Mouse (Mus musculus) kidney, postnatal 0 days (tissue): ENCODE results near the gene Usp37. TPM values are rescaled to one million over a fixed set of nuclear protein-coding genes. Genes with fewer than 3 reads are reported as not detected.

Experiments used
- ATAC-seq: fragments of 200-750 bp; cut with Nextera tagmentation; replicated peaks from 2 replicates; pipeline ENCODE4 v1.8.0; 2017; ENCODE audit warnings: low read depth, moderate number of reproducible peaks, moderate TSS enrichment, moderate library complexity; ENCODE audit not compliant: low FRiP score
- DNase-seq: peaks from one replicate; pipeline ENCODE4 v3.0.0-alpha.2; 2016; ENCODE audit warnings: low spot score
- H3K27ac ChIP-seq: fragments of 300-500 bp; sonication (generic); 2 replicates; pipeline ENCODE4 v1.5.1; 2014; ENCODE audit warnings: mild to moderate bottlenecking
- H3K27me3 ChIP-seq: fragments of 300-500 bp; sonication (generic); 2 replicates; pipeline ENCODE4 v1.6.1; 2014; ENCODE audit warnings: low read length, mixed read lengths; ENCODE audit not compliant: insufficient read depth
- H3K36me3 ChIP-seq: fragments of 300-500 bp; sonication (generic); 2 replicates; pipeline ENCODE4 v1.6.1; 2014; ENCODE audit warnings: low read length, mixed read lengths; ENCODE audit not compliant: insufficient read depth
- H3K4me1 ChIP-seq: fragments of 300-500 bp; sonication (generic); replicated peaks from 2 replicates; pipeline ENCODE4 v1.6.1; 2014; ENCODE audit warnings: antibody characterized with exemption, low read length, mixed read lengths; ENCODE audit not compliant: insufficient read depth
- H3K4me2 ChIP-seq: fragments of 300-500 bp; sonication (generic); 2 replicates; pipeline ENCODE4 v1.6.1; 2014; ENCODE audit warnings: mild to moderate bottlenecking, low read length, moderate library complexity, mixed read lengths
- H3K4me3 ChIP-seq: fragments of 300-500 bp; sonication (generic); replicated peaks from 2 replicates; pipeline ENCODE4 v1.5.1; 2014; ENCODE audit warnings: low read depth, low read length
- H3K9ac ChIP-seq: fragments of 300-500 bp; sonication (generic); 2 replicates; pipeline ENCODE4 v1.6.1; 2014; ENCODE audit warnings: low read depth, low read length
- H3K9me3 ChIP-seq: fragments of 300-500 bp; sonication (generic); replicated peaks from 2 replicates; pipeline ENCODE4 v1.6.1; 2016; ENCODE audit warnings: low read length, inconsistent platforms, mixed read lengths
- CTCF ChIP-seq: IDR thresholded peaks from 2 replicates; pipeline ENCODE4 v1.5.1; 2016; ENCODE audit warnings: antibody characterized with exemption, low read depth, mild to moderate bottlenecking, moderate library complexity
- WGBS: fragments of 180-500 bp; shearing (Covaris S2); extraction: QIAGEN DNeasy Blood & Tissue Kit; methylation state at CpG from one replicate; pipeline ENCODE4 v1.1.7; 2014; 5-methylcytosine and 5-hydroxymethylcytosine counted together
- polyA plus RNA-seq: library from polyadenylated mRNA; unstranded; fragments of >200 nt; fragmentation: Nextera tagmentation; extraction: Ambion mirVana; gene quantifications from 2 replicates; pipeline ENCODE4 v1.2.1, GENCODE M21; 2015

Usp37 gene
- polyA plus RNA-seq, 1 experiment from 2014 or later = 17.4 TPM

GRCm38 (mm10) chr1:74505721-74506464 lies 38.2 kb downstream of the Usp37 start, which contains the start of gene Cnot9:
Cnot9 (plus strand) TSS chr1:74506058.
- Histone ChIP-seq H3K27ac (peak within 1 kb of the TSS; percentile 95), H3K9me3 (no peaks in the 10 kb centered on the region), H3K36me3 (no peaks in the 10 kb centered on the region), H3K9ac (peak within 1 kb of the TSS; percentile 85), H3K4me2 (peak within 1 kb of the TSS; percentile 80), H3K4me3 (peak within 1 kb of the TSS; percentile 75), H3K4me1 (no peaks in the 10 kb centered on the region; the same call in 1 of the 2 replicates), H3K27me3 (no peaks in the 10 kb centered on the region)
- whole genome bisulfite sequencing = under 1% methylated on average over 63 of the region's 64 CpGs
- ATAC-seq = peak; percentile 99
- TF ChIP-seq CTCF = no peak
- DNase-seq = peak; percentile 99

GRCm38 (mm10) chr1:74505393-74505720 lies 38.7 kb downstream of the Usp37 start:
- peak overlapping the region; percentile 65 for H3K27ac ChIP-seq
- no peak for ATAC-seq

GRCm38 (mm10) chr1:74501106-74501505 lies 43.0 kb downstream of the Usp37 start:
- WGBS = 55% methylated on average over 1 of the region's 1 CpGs
- DNase-seq (no peak), ATAC-seq (no peak)
- no peak for TF ChIP-seq CTCF
- Histone ChIP-seq H3K4me3 (no peak overlapping the region), H3K36me3 (no peaks in the 10 kb centered on the region), H3K9me3 (no peaks in the 10 kb centered on the region), H3K27me3 (no peaks in the 10 kb centered on the region), H3K27ac (peak overlapping the region; percentile 22; the same call in 1 of the 2 replicates), H3K4me2 (no peak overlapping the region), H3K4me1 (no peaks in the 10 kb centered on the region), H3K9ac (no peak overlapping the region)

More at GRCm38 (mm10) chr1:74505393-74505720, 38.7 kb downstream of the Usp37 start:
- Histone ChIP-seq H3K27me3 (no peaks in the 10 kb centered on the region), H3K9ac (peak overlapping the region; percentile 61; the same call in 1 of the 2 replicates), H3K4me2 (peak overlapping the region; percentile 72), H3K9me3 (no peaks in the 10 kb centered on the region), H3K4me1 (no peaks in the 10 kb centered on the region; the same call in 1 of the 2 replicates), H3K36me3 (no peaks in the 10 kb centered on the region), H3K4me3 (peak overlapping the region; percentile 75)
- under 1% methylated on average over 22 of the region's 22 CpGs for WGBS
- no peak for DNase-seq
- TF ChIP-seq CTCF = no peak

- ATAC-seq (no peak), DNase-seq (no peak)
- Histone ChIP-seq H3K4me1 (no peaks in the 10 kb centered on the region), H3K36me3 (peaks cover 41% of the 10 kb centered on the region), H3K9ac (no peak overlapping the region), H3K9me3 (no peaks in the 10 kb centered on the region), H3K27ac (no peak overlapping the region), H3K27me3 (no peaks in the 10 kb centered on the region), H3K4me3 (no peak overlapping the region), H3K4me2 (no peak overlapping the region)
- no peak for TF ChIP-seq CTCF
- WGBS = 97% methylated on average over 5 of the region's 5 CpGs
These were observed 58.3 kb downstream of the Usp37 start for GRCm38 (mm10) chr1:74485792-74486191.

GRCm38 (mm10) chr1:74460273-74460672 lies 83.8 kb downstream of the Usp37 start:
- no peak for ATAC-seq
- no peak overlapping the region for H3K4me3 ChIP-seq
- H3K27ac ChIP-seq = no peak overlapping the region
- TF ChIP-seq CTCF = peak; percentile 76
- no peak overlapping the region for H3K9ac ChIP-seq
- no peaks in the 10 kb centered on the region for H3K4me1 ChIP-seq
- no peak overlapping the region for H3K4me2 ChIP-seq
- no peaks in the 10 kb centered on the region for H3K9me3 ChIP-seq
- peak; percentile 66 for DNase-seq
- H3K27me3 ChIP-seq = no peaks in the 10 kb centered on the region
- 57% methylated on average over 2 of the region's 2 CpGs for WGBS
- H3K36me3 ChIP-seq = peaks cover 28% of the 10 kb centered on the region

- Histone ChIP-seq H3K27ac (no peak overlapping the region), H3K36me3 (peaks cover 42% of the 10 kb centered on the region), H3K4me2 (no peak overlapping the region), H3K9ac (no peak overlapping the region), H3K9me3 (no peaks in the 10 kb centered on the region), H3K4me3 (no peak overlapping the region), H3K4me1 (no peaks in the 10 kb centered on the region), H3K27me3 (no peaks in the 10 kb centered on the region)
- DNase-seq (peak; percentile 92), ATAC-seq (peak; percentile 86)
- peak; percentile 76 for TF ChIP-seq CTCF
- 31% methylated on average over 4 of the region's 4 CpGs for WGBS
These were observed 91.5 kb downstream of the Usp37 start for GRCm38 (mm10) chr1:74452611-74453045.
